Mouse (Mus musculus) testis, adult 2 months (tissue): Measurements from ENCODE around the gene Ppil2.

Experiments used
- CTCF ChIP-seq: fragments of 200-500 bp; IDR thresholded peaks from 2 replicates; pipeline ENCODE4 v1.5.1; 2012; ENCODE audit warnings: low read depth, mild to moderate bottlenecking, inconsistent platforms, low read length, moderate library complexity; ENCODE audit not compliant: control insufficient read depth, insufficient read depth, insufficient replicate concordance
- POLR2A ChIP-seq: fragments of 200-500 bp; IDR thresholded peaks from 2 replicates; pipeline ENCODE4 v1.6.1; 2012; ENCODE audit warnings: low read depth, mild to moderate bottlenecking, inconsistent platforms, low read length, moderate library complexity; ENCODE audit not compliant: control insufficient read depth

GRCm38 (mm10) chr16:17067552-17067951 is 43.5 kb downstream of the Ppil2 start:
- TF ChIP-seq CTCF, result no peak
- no peak for TF ChIP-seq POLR2A
